11 mouse cellular contexts compared by ENCODE assay signal in the genomic region with DNA sequence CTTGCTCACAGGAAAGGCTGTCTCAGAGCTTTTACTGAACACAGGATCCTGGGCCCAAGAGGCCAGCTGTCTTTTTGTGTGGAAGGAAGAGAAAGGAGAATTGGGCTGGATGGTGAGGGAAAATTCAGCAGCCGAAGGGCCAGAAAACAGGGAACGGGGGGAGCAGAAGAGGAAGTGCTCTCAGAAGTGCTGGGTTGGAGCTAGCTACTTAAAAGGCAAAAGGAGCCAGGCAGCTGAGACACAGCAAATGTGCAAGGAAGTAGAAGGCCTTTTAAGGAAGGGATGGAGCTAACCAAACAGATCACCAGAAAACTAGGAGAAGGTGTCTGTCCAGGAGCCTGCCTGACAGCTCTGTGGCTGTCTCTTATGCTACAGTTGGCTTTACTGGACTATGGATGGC.
A peak's percentile ranks its signal among the peaks of the same experiment; 100 is the strongest.
DNase-seq lines count a peak whose midpoint lies in the region; ATAC-seq and TF ChIP-seq lines count a peak whose summit lies in the region.
"Had no signal": no experiment of that assay in that cellular context is flagged by ENCODE, and none has a peak within 500 bp of the region (broad histone marks: within the 10 kb centered on the region; RNA-seq: fewer than 3 reads in every experiment).

No protein-coding gene starts in this region.

- H3K27me3 ChIP-seq in hindbrain, embryonic 15.5 days = no peaks in the 10 kb centered on the region
- H3K27me3 ChIP-seq in hindbrain, embryonic 12.5 days = no peaks in the 10 kb centered on the region
- no peaks in the 10 kb centered on the region for H3K27me3 ChIP-seq in E14TG2a.4 (ENCODE audit: insufficient read depth, low read length)
- H3K27me3 ChIP-seq: limb, embryonic 12.5 days had no signal

- no peak for DNase-seq in right cerebral cortex, adult 18-20 months
- DNase-seq in c-Kit-positive CD71-positive TER-119-positive erythroid progenitor cells, embryonic 14.5 days (ENCODE audit: low spot score) = no peak
- DNase-seq: cerebellum, postnatal 25 days; lung, adult 18-20 months had no signal

- TF ChIP-seq POLR2A in bone marrow, adult 2 months (IDR thresholded peaks at IDR 0.05; ENCODE audit: borderline replicate concordance, control insufficient read depth, low read depth, low read length) = no peak

- no peak overlapping the region for H3K4me3 ChIP-seq in hindbrain, embryonic 15.5 days
- no peak overlapping the region for H3K4me3 ChIP-seq in hindbrain, embryonic 12.5 days
- H3K4me3 ChIP-seq in E14TG2a.4 (replicated peaks; ENCODE audit: low read length) = peak overlapping the region; percentile 67
- H3K4me3 ChIP-seq in bone marrow, adult 2 months (replicated peaks; ENCODE audit: control insufficient read depth, low read depth, low read length) = no peak overlapping the region
- no peak overlapping the region for H3K4me3 ChIP-seq in macrophage (ENCODE audit: inconsistent target)
- H3K4me3 ChIP-seq: heart, embryonic 10.5 days; limb, embryonic 12.5 days had no signal

- no peak overlapping the region for H3K9ac ChIP-seq in hindbrain, embryonic 15.5 days
- H3K9ac ChIP-seq in hindbrain, embryonic 12.5 days = no peak overlapping the region
- H3K9ac ChIP-seq: limb, embryonic 12.5 days had no signal

- 0 out of 2 replicates have a peak overlapping the region, but pooled peaks have one; percentile 26 for H3K27ac ChIP-seq in hindbrain, embryonic 15.5 days (replicated peaks)
- H3K27ac ChIP-seq in hindbrain, embryonic 12.5 days = no peak overlapping the region
- 0 out of 2 replicates have a peak overlapping the region, but pooled peaks have one; percentile 36 for H3K27ac ChIP-seq in bone marrow, adult 2 months (ENCODE audit: control insufficient read depth, insufficient read depth, low read depth, low read length, poor library complexity)
- H3K27ac ChIP-seq in macrophage = 0 out of 2 replicates have a peak overlapping the region, but pooled peaks have one; percentile 13
- H3K27ac ChIP-seq: heart, embryonic 10.5 days; limb, embryonic 12.5 days had no signal

- H3K36me3 ChIP-seq in hindbrain, embryonic 15.5 days = no peaks in the 10 kb centered on the region
- H3K36me3 ChIP-seq in hindbrain, embryonic 12.5 days = no peaks in the 10 kb centered on the region
- H3K36me3 ChIP-seq in E14TG2a.4 (ENCODE audit: insufficient read depth, low read length) (no peaks in the 10 kb centered on the region), macrophage (ENCODE audit: inconsistent target) (no peaks in the 10 kb centered on the region)
- H3K36me3 ChIP-seq: heart, embryonic 10.5 days; limb, embryonic 12.5 days had no signal

- H3K4me1 ChIP-seq in hindbrain, embryonic 15.5 days (replicated peaks) = peaks cover 54% of the 10 kb centered on the region
- peaks cover 56% of the 10 kb centered on the region for H3K4me1 ChIP-seq in hindbrain, embryonic 12.5 days
- H3K4me1 ChIP-seq in E14TG2a.4 (replicated peaks; ENCODE audit: low read depth, low read length) = peaks cover 93% of the 10 kb centered on the region
- peaks cover 3% of the 10 kb centered on the region; the same call in 1 of the 2 replicates for H3K4me1 ChIP-seq in bone marrow, adult 2 months (ENCODE audit: control insufficient read depth, insufficient read depth, low read length)

- H3K79me2 ChIP-seq in macrophage (ENCODE audit: inconsistent target) = no peaks in the 10 kb centered on the region

- no peak for TF ChIP-seq CTCF in E14TG2a.4 (conservative IDR thresholded peaks at IDR 0.05; ENCODE audit: low read length)
- TF ChIP-seq CTCF in bone marrow, adult 2 months (IDR thresholded peaks at IDR 0.05; ENCODE audit: control insufficient read depth, insufficient read depth, low read length) = no peak

- 63% methylated on average over 2 of the region's 2 CpGs for WGBS in hindbrain, embryonic 15.5 days
- 62% methylated on average over 2 of the region's 2 CpGs for WGBS in hindbrain, embryonic 12.5 days
- WGBS in bone marrow, adult 2 months = 9% methylated on average over 2 of the region's 2 CpGs
- WGBS in macrophage (ENCODE audit: missing documents) = 4% methylated on average over 2 of the region's 2 CpGs

- no peak overlapping the region for H3K4me2 ChIP-seq in hindbrain, embryonic 15.5 days
- H3K4me2 ChIP-seq in hindbrain, embryonic 12.5 days (replicated peaks) = no peak overlapping the region
- H3K4me2 ChIP-seq: limb, embryonic 12.5 days had no signal

- no peaks in the 10 kb centered on the region for H3K9me3 ChIP-seq in hindbrain, embryonic 15.5 days
- H3K9me3 ChIP-seq in hindbrain, embryonic 12.5 days (replicated peaks) = no peaks in the 10 kb centered on the region
- H3K9me3 ChIP-seq in E14TG2a.4 (ENCODE audit: low read length) = no peaks in the 10 kb centered on the region
- H3K9me3 ChIP-seq: heart, embryonic 10.5 days; limb, embryonic 12.5 days had no signal

- no peak for ATAC-seq in hindbrain, embryonic 15.5 days (ENCODE audit: low FRiP score, low read depth)
- ATAC-seq in hindbrain, embryonic 12.5 days (ENCODE audit: low FRiP score) = no peak
